Mouse (Mus musculus): Measurements from ENCODE around the gene Fhit.

DNA sequence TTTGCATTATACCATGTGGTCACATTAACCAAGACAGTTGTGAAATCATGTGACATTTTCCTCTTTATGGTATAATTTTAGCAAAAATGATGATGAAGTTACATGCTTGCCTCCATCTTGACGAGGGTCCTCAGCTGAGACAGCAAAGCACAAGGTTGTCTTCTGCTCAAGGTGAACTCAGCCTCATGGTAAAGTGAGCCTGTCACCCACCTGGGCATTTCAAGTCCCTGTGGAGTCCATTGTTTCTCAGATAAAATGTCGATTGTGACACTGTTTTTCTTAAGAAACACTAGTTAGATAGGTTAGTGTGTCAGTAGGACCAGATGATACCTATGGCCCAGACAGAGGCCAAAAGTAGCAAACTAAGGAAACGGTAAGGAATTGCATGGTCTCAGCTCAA lies 1464.7 kb downstream of the Fhit start:
- TF ChIP-seq CTCF (IDR thresholded peaks at IDR 0.05; ENCODE audit: extremely low read depth, insufficient read length, insufficient replicate concordance, low read depth, low read length) (no peak), POLR2A (IDR thresholded peaks at IDR 0.05; ENCODE audit: low read depth, low read length) (no peak)

Data from small intestine, adult 2 months (tissue).